Mouse (Mus musculus) bone marrow macrophage, adult 2 months (primary cell): ENCODE data around the gene Ykt6.

Experiments
- CTCF ChIP-seq: IDR thresholded peaks from 2 replicates; pipeline ENCODE4 v1.5.1; 2012; ENCODE audit warnings: low read depth, mild to moderate bottlenecking, low read length, moderate library complexity
- POLR2A ChIP-seq: IDR thresholded peaks from 2 replicates; pipeline ENCODE4 v1.6.1; 2012; ENCODE audit warnings: mild to moderate bottlenecking, low read depth, low read length, borderline replicate concordance

GRCm38 (mm10) chr11:5995989-5996388 lies 40.5 kb downstream of the Ykt6 start:
- TF ChIP-seq POLR2A (no peak), CTCF (peak; percentile 88)
